Mouse (Mus musculus) A20 (cell line): ENCODE measurements around the gene Scp2.
A peak's percentile ranks its signal among the peaks of the same experiment; 100 is the strongest.
"Not testable (repeated sequence)": the region's sequence is repeated elsewhere in the genome, so short reads cannot be mapped to it uniquely, and the experiment has no call there.

Experiments
- DNase-seq: peaks from one replicate; pipeline ENCODE4 v3.0.0-alpha.2; 2011; ENCODE audit warnings: low read depth, low spot score

Gene Scp2

DNA sequence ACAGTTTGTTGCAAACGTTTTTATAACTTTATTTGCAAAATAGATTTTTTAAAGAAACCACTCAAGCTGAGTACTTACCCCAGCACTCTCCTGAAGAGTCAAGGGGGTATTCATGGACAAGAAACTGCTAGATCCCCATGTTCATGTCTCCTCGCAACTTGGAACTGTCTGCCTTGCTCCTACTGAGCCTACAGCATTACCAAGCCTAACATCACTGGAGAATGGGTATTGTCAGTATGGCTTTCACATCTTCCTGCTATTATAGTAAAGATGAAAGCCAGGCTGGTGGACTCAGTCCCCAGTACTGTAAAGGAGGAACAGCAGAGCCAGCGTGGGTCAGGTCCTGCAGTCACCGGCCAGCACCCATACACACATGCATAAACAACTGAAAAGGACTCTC lies 48.5 kb downstream of the Scp2 start, which contains the start of gene Podn:
Podn (minus strand) TSS at position 101 of the 400 bp plus-strand sequence.
- DNase-seq = no peak

- no peak for DNase-seq
These were observed 51.9 kb downstream of the Scp2 start for GRCm38 (mm10) chr4:108092741-108093397.

GRCm38 (mm10) chr4:108083993-108084392 lies 60.8 kb downstream of the Scp2 start:
- no peak for DNase-seq

GRCm38 (mm10) chr4:108083032-108083735 lies 61.6 kb downstream of the Scp2 start:
- DNase-seq = no peak

DNA sequence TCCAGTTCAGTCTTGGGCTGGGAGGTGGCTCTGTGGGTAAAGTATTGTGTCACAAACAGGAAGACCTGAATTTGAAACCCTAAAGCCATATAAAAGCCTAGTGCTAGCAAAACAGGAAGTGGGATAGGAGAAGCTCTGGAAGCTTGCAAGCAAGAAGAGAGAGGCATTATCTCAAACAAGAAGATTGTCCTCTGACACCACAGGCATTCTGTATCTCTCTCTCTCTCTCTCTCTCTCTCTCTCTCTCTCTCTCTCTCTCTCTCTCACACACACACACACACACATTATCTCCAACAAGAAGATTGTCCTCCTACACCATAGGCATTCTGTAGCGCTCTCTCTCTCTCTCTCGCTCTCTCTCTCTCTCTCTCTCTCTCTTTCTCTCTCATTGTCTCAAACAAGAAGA lies 62.4 kb downstream of the Scp2 start:
- no peak for DNase-seq

DNA sequence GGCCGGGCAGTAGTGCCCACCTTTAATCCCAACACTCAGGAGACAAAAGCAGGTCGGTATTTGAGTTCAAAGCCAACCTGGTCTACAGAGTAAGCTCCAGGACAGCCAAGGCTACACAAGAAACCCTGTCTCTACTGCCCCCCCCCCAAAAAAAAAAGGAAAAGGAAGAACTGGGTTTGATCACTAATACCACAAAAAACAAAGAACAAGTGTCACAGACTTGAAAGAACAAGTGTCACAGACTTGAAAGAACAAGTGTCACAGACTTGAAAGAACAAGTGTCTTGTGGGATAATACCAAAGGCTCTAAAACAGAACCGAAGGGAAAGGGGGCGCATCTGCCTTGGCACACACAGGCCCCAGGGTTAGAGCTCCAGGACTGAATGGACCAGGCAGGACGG lies 63.9 kb downstream of the Scp2 start:
- DNase-seq = no peak

DNA sequence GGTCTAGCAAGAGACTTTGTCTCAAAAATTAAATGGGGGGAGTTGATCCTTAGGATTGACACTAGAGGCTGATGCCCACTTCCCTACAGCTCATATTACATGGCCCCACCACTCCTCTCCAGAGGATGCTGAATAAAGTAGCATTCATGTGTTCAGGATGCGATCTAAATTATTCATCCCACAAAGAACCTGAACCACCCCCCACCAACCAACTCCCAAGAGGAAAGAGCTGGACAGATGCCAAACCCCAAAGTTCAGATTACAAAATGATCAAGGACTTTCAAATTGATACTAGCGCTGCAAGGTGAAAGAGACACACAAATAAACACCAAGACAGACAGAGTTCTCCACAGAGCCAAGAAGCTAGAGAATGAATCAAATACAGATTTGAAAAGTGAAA lies 65.0 kb downstream of the Scp2 start:
- DNase-seq = no peak

- DNase-seq = not testable (repeated sequence)
These were observed 65.6 kb downstream of the Scp2 start for GRCm38 (mm10) chr4:108079191-108079590.

GRCm38 (mm10) chr4:108077224-108077955 lies 67.4 kb downstream of the Scp2 start:
- DNase-seq = no peak

- no peak for DNase-seq
These were observed 70.5 kb downstream of the Scp2 start for GRCm38 (mm10) chr4:108074204-108074823.

DNA sequence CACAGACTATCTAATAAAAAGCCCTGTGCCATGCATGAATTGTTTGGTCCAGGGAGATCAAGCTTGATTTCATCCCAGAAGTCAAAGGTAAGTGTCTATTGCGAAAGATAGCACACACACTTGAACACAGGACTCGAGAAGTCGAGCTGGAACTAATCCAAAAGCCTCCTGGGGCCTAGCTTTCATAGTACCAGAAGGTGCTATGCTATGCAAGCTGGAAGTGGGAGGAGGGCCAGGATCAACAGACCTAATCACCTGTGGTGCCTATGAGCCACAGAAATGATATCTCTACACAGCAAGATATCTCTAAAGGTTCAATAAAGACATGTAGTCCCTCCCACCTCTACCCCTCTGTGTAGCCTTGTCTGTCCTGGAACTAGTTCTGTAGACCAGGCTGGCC lies 72.7 kb downstream of the Scp2 start:
- DNase-seq = no peak

DNA sequence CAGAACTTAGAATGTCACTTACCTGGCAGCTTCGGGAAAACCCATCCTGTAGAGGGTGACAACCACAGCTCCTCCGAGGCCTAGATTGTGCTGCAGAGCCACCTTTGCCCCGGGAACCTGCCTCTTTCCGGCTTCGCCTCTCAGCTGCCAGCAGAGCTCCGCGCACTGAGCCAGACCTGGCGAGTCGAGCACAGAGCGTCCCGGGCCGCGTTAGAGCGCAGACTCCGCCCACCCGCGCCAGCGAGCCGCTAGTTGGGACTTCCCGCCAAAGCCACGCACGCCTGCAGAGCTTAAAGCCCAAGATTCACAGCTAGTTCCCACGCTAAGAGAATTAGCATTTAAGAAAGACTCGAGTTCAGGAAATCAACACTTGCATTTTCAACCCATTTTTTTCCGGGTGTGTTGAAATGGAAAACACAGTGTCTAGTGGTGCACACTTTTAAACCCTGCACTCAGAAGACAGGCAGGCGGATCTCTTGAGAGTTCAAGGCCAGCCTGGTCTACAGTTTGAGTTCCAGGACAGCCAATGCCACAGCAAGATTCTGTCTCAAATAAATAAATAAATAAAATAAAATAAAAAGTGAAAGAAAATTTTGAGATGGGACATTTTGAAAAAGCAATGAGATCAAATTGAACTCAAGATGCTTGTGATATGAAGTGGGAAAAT lies 73.4 kb downstream of the Scp2 start:
- peak; percentile 95 for DNase-seq

GRCm38 (mm10) chr4:108070723-108071122 lies 74.1 kb downstream of the Scp2 start:
- DNase-seq = no peak

DNA sequence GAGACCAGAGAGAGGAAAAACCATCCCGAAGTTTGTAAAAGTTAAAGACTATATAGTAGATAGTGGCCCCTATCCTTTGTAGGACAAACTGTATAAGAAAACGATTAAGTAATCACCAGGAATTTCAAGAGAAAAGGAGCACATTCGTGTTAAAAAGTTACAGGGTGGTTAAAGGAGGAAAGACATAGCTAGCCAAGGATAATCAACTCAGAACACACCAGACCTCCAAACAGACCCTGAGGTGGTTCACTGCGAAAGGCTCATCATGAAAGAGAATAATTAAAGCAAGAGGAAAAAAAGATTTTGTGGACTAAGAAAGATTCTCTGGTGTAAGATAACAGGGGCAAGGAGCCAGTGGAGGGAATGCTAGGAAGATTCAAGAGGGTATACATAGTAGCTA lies 74.5 kb downstream of the Scp2 start:
- no peak for DNase-seq

GRCm38 (mm10) chr4:108068081-108068480 lies 76.7 kb downstream of the Scp2 start:
- no peak for DNase-seq

- peak; percentile 79 for DNase-seq
These were observed 77.5 kb downstream of the Scp2 start for GRCm38 (mm10) chr4:108067261-108067660.

GRCm38 (mm10) chr4:108066569-108066968 lies 78.2 kb downstream of the Scp2 start:
- no peak for DNase-seq

- DNase-seq = peak; percentile 57
These were observed 79.5 kb downstream of the Scp2 start for GRCm38 (mm10) chr4:108065176-108065844.

DNA sequence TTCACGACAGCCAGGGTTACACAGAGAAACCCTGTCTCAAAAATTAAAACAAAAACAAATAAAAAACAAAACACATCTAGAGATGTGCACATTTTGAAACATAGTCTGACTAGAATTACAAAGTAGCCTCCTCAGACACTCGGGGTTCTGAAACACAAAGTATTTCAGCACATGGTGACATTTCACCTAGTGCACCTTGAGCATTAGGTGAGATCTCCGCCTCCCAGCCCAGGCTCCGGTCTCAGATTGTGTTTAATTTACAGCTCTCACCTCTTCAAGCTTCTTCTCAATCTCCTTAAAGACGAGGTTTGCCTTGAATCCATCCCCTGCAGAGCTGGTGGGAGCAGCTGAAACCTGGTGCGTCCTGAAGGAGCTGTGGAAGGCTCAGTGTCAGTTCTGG lies 81.2 kb downstream of the Scp2 start:
- DNase-seq = no peak

DNA sequence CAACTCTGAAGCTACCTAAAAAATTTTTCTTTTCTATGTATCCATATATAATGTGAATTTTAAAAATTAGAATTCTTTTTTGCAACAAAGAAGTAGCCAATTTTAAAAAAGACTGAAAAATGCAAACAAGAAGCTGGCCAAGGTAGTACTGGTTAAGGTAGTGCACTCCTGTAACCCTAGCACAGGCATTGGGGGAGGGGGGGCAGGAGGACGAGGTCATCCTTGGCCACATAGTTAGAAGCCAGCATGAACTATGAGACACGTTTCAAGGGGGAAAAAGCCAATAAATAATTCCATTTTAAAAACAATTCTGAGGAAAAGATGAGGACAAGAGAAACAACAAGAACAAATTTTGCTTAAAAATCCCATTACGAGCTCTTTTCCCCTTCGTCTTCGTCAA lies 82.3 kb downstream of the Scp2 start:
- DNase-seq = no peak

DNA sequence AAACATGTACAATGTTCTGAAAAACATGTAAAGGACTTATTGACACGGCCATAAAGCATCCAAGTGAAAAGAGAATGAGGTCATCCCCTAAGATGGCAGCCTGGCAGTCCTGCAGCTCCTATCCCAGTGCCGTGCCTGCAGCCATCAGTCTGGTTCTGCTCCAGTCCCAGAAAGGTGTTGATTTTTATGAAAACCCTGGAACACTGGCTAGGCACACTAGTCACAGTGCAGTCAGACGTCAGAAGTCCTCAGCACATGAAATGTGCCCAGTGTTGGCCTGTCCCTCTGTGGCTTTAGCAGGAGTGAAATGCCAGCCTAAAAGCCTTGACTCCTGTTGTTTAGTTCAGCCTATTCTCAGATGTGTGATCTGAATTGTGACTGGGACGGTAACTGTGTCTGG lies 84.0 kb downstream of the Scp2 start:
- no peak for DNase-seq
